Mouse (Mus musculus) erythroblast, embryonic 14.5 days (primary cell): Measurements from ENCODE around the gene Gm5767.

ENCODE experiments used
- GATA1 ChIP-seq: IDR thresholded peaks from 2 replicates; pipeline ENCODE4 v1.6.1; 2012; ENCODE audit warnings: low read length, inconsistent platforms, mixed read lengths
- TAL1 ChIP-seq: IDR thresholded peaks from 3 replicates; pipeline ENCODE4 v1.6.1; 2012; ENCODE audit warnings: low read length, inconsistent platforms, mixed read lengths

DNA sequence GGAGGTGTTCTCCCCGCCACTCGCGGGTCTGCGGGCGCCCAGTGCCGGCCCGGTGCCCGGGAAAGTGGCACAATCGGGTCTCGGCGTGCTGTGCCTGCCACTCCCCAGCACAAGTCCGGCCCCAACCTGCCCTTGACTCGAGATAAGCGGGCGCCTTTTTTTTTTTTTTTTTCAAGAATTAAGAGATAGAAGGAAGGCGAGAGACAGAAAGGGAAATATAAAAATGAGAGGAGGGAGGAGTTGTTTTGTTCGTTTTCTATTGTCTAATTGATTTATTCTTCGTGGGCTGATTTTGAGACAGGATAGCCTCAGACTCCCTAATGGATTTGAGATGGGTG, 8.3 kb upstream of the Gm5767 start:
- no peak for TF ChIP-seq GATA1
- no peak for TF ChIP-seq TAL1
